In the genomic region with DNA sequence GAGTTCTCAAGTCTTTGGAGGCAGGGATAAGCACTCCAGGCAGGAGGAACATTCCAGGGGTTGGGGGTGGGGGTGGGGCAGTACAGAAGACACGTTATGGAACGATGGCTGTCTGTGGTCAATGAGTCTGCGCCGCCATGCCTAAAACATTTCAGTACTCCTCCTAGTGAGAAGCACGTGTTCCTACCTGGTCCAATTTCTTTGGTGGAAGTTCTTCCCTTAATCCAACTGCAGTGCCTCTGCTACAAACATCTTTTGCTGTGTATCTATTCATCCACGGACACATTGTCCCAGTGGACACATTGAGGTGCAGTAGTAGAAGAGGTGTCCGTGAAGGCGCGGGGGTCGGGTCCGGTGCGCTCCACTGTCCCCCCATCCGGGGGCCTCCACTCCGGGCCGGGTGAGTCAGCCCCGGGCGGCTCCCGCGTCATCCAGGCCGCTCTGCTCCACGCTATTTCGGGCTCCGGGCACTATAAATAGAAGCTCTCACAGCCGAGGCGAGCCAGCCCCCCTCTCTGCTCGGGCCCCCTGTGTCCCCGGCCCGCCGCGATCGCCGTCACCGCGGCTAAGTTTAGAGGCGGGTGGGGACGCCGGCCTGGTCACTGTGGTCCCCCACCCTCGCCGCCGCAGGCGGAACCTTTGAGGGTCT, we compare ENCODE assay signal across 8 mouse cellular contexts. TPM values are rescaled to one million over a fixed set of nuclear protein-coding genes. Genes with fewer than 3 reads are reported as not detected.
DNase-seq lines count a peak whose midpoint lies in the region; ATAC-seq and TF ChIP-seq lines count a peak whose summit lies in the region.

No protein-coding gene starts in this region.

- peaks cover 12% of the 10 kb centered on the region; the same call in 1 of the 2 replicates for H3K4me1 ChIP-seq in lung, postnatal 0 days (ENCODE audit: insufficient read depth, low read depth, low read length)
- H3K4me1 ChIP-seq in embryonic facial prominence, embryonic 11.5 days (ENCODE audit: control insufficient read depth, insufficient read depth, low read length): no peaks in the 10 kb centered on the region; the same call in 1 of the 2 replicates
- H3K4me1 ChIP-seq in heart, embryonic 13.5 days: peaks cover 74% of the 10 kb centered on the region
- H3K4me1 ChIP-seq in limb, embryonic 11.5 days (ENCODE audit: control insufficient read depth, insufficient read depth, low read length): peaks cover 15% of the 10 kb centered on the region

- peak; percentile 62 for DNase-seq in lung, postnatal 0 days (ENCODE audit: low spot score)
- DNase-seq in lung, adult 18-20 months: no peak
- no peak for DNase-seq in embryonic facial prominence, embryonic 11.5 days (ENCODE audit: low spot score)
- peak; percentile 38 for DNase-seq in limb, embryonic 11.5 days (ENCODE audit: low spot score)
- DNase-seq in retina, adult 2 months (ENCODE audit: low read depth, low spot score): peak; percentile 47
- no peak for DNase-seq in urinary bladder, postnatal 10 days (ENCODE audit: low spot score)
- no peak for DNase-seq in layer of hippocampus, postnatal 14 days (ENCODE audit: low spot score in 2 of 2)

- no peaks in the 10 kb centered on the region for H3K36me3 ChIP-seq in lung, postnatal 0 days (ENCODE audit: insufficient read depth, low read length)
- no peaks in the 10 kb centered on the region for H3K36me3 ChIP-seq in embryonic facial prominence, embryonic 11.5 days (replicated peaks; ENCODE audit: control insufficient read depth, insufficient read depth, low read depth, low read length)
- H3K36me3 ChIP-seq in heart, embryonic 13.5 days: peaks cover 3% of the 10 kb centered on the region; the same call in 1 of the 2 replicates
- no peaks in the 10 kb centered on the region for H3K36me3 ChIP-seq in limb, embryonic 11.5 days (ENCODE audit: control insufficient read depth, insufficient read depth, low read length)

- H3K27me3 ChIP-seq in lung, postnatal 0 days (replicated peaks; ENCODE audit: insufficient read depth, low read length): 0 out of 2 replicates have a peak, but pooled peaks cover 4% of the 10 kb centered on the region
- peaks cover 2% of the 10 kb centered on the region; the same call in 1 of the 2 replicates for H3K27me3 ChIP-seq in embryonic facial prominence, embryonic 11.5 days (ENCODE audit: control insufficient read depth, insufficient read depth, low read length)
- peaks cover 5% of the 10 kb centered on the region; the same call in 1 of the 2 replicates for H3K27me3 ChIP-seq in heart, embryonic 13.5 days (replicated peaks)
- peaks cover 13% of the 10 kb centered on the region for H3K27me3 ChIP-seq in limb, embryonic 11.5 days (ENCODE audit: control insufficient read depth, insufficient read depth, low read length)

- H3K27ac ChIP-seq in lung, postnatal 0 days (ENCODE audit: low read length): no peak overlapping the region
- H3K27ac ChIP-seq in embryonic facial prominence, embryonic 11.5 days (replicated peaks; ENCODE audit: low read depth, low read length): no peak overlapping the region
- H3K27ac ChIP-seq in heart, embryonic 13.5 days (replicated peaks): peak overlapping the region; percentile 98
- no peak overlapping the region for H3K27ac ChIP-seq in limb, embryonic 11.5 days (replicated peaks; ENCODE audit: low read depth, low read length)

- H3K4me2 ChIP-seq in lung, postnatal 0 days (replicated peaks; ENCODE audit: low read depth, low read length): peak overlapping the region; percentile 54
- peak overlapping the region; percentile 93 for H3K4me2 ChIP-seq in embryonic facial prominence, embryonic 11.5 days (ENCODE audit: low read depth, low read length)
- peak overlapping the region; percentile 86 for H3K4me2 ChIP-seq in heart, embryonic 13.5 days
- peak overlapping the region; percentile 90 for H3K4me2 ChIP-seq in limb, embryonic 11.5 days (ENCODE audit: low read depth, severe bottlenecking)

- TF ChIP-seq CTCF in lung, postnatal 0 days (IDR thresholded peaks at IDR 0.05): no peak

- peak overlapping the region; percentile 27 for H3K4me3 ChIP-seq in lung, postnatal 0 days (ENCODE audit: low read depth, low read length)
- peak overlapping the region; percentile 47 for H3K4me3 ChIP-seq in embryonic facial prominence, embryonic 11.5 days (ENCODE audit: low read depth, low read length)
- H3K4me3 ChIP-seq in heart, embryonic 13.5 days: peak overlapping the region; percentile 58
- peak overlapping the region; percentile 45 for H3K4me3 ChIP-seq in limb, embryonic 11.5 days (ENCODE audit: low read depth, low read length)

- WGBS in lung, postnatal 0 days: under 1% methylated on average over 39 of the region's 41 CpGs
- WGBS in embryonic facial prominence, embryonic 11.5 days: under 1% methylated on average over 41 of the region's 41 CpGs
- under 1% methylated on average over 41 of the region's 41 CpGs for WGBS in heart, embryonic 13.5 days
- 1% methylated on average over 40 of the region's 41 CpGs for WGBS in limb, embryonic 11.5 days

- H3K9me3 ChIP-seq in lung, postnatal 0 days (ENCODE audit: low read length): no peaks in the 10 kb centered on the region
- H3K9me3 ChIP-seq in embryonic facial prominence, embryonic 11.5 days (replicated peaks; ENCODE audit: control insufficient read depth, low read length): no peaks in the 10 kb centered on the region
- no peaks in the 10 kb centered on the region for H3K9me3 ChIP-seq in heart, embryonic 13.5 days
- H3K9me3 ChIP-seq in limb, embryonic 11.5 days (ENCODE audit: control insufficient read depth, low read length): no peaks in the 10 kb centered on the region

- peak; percentile 14; the same call in 1 of the 2 replicates for ATAC-seq in lung, postnatal 0 days
- no peak for ATAC-seq in embryonic facial prominence, embryonic 11.5 days (replicated peaks; ENCODE audit: insufficient number of reproducible peaks, low FRiP score, low TSS enrichment, low read depth)
- ATAC-seq in heart, embryonic 13.5 days (ENCODE audit: extremely low read depth, insufficient number of reproducible peaks, low FRiP score, low TSS enrichment): peak; percentile 31
- no peak for ATAC-seq in limb, embryonic 11.5 days (ENCODE audit: insufficient number of reproducible peaks, low FRiP score, low TSS enrichment, low read depth)

- TF ChIP-seq EP300 in lung, postnatal 0 days (IDR thresholded peaks at IDR 0.05): no peak

- no peak overlapping the region for H3K9ac ChIP-seq in lung, postnatal 0 days (replicated peaks; ENCODE audit: low read depth)
- peak overlapping the region; percentile 61 for H3K9ac ChIP-seq in embryonic facial prominence, embryonic 11.5 days (replicated peaks; ENCODE audit: low read length)
- H3K9ac ChIP-seq in heart, embryonic 13.5 days: peak overlapping the region; percentile 79
- peak overlapping the region; percentile 17 for H3K9ac ChIP-seq in limb, embryonic 11.5 days (ENCODE audit: low read length)

RNA-seq across cellular contexts. Expression of gene Ercc1, which starts 2.7 kb away (rescaled TPM):
- polyA plus RNA-seq in lung, postnatal 0 days (2015; fragmentation: Nextera tagmentation; extraction: Ambion mirVana): 51.0 and 57.8 TPM in 2 replicates
- polyA plus RNA-seq in embryonic facial prominence, embryonic 11.5 days (2014; fragmentation: Nextera tagmentation; extraction: Ambion mirVana): 87.1 and 94.5 TPM in 2 replicates
- 62.6 and 62.7 TPM in 2 replicates for polyA plus RNA-seq in heart, embryonic 13.5 days (2015; fragmentation: Nextera tagmentation; extraction: Ambion mirVana)
- polyA plus RNA-seq in limb, embryonic 11.5 days (2014; fragmentation: Nextera tagmentation; extraction: Ambion mirVana): 104 and 114 TPM in 2 replicates
- 10 to 100 TPM; 38.3 to 44.7 TPM for total RNA-seq in layer of hippocampus, postnatal 14 days (2021)

RNA-seq across cellular contexts. Expression of gene Cd3eap, which starts 17.4 kb away (rescaled TPM):
- polyA plus RNA-seq in lung, postnatal 0 days (2015; fragmentation: Nextera tagmentation; extraction: Ambion mirVana): 6.5 and 7.6 TPM in 2 replicates
- 20.1 and 21.5 TPM in 2 replicates for polyA plus RNA-seq in embryonic facial prominence, embryonic 11.5 days (2014; fragmentation: Nextera tagmentation; extraction: Ambion mirVana)
- 17.4 and 19.8 TPM in 2 replicates for polyA plus RNA-seq in heart, embryonic 13.5 days (2015; fragmentation: Nextera tagmentation; extraction: Ambion mirVana)
- polyA plus RNA-seq in limb, embryonic 11.5 days (2014; fragmentation: Nextera tagmentation; extraction: Ambion mirVana): 21.1 and 24.8 TPM in 2 replicates
- 10 to 100 TPM; 19.6 to 19.8 TPM for total RNA-seq in layer of hippocampus, postnatal 14 days (2021)

RNA-seq across cellular contexts. Expression of gene Ppp1r13l, which starts 17.7 kb away (rescaled TPM):
- 4.1 and 4.2 TPM in 2 replicates for polyA plus RNA-seq in lung, postnatal 0 days (2015; fragmentation: Nextera tagmentation; extraction: Ambion mirVana)
- 4.7 and 5.2 TPM in 2 replicates for polyA plus RNA-seq in embryonic facial prominence, embryonic 11.5 days (2014; fragmentation: Nextera tagmentation; extraction: Ambion mirVana)
- polyA plus RNA-seq in heart, embryonic 13.5 days (2015; fragmentation: Nextera tagmentation; extraction: Ambion mirVana): 12.8 and 13.0 TPM in 2 replicates
- polyA plus RNA-seq in limb, embryonic 11.5 days (2014; fragmentation: Nextera tagmentation; extraction: Ambion mirVana): 6.6 and 8.7 TPM in 2 replicates
- 1 to 10 TPM; 4.5 to 6.7 TPM for total RNA-seq in layer of hippocampus, postnatal 14 days (2021)

RNA-seq across cellular contexts. Expression of gene Fosb, which starts 32.0 kb away (rescaled TPM):
- polyA plus RNA-seq in lung, postnatal 0 days (2015; fragmentation: Nextera tagmentation; extraction: Ambion mirVana): 0.17 and 0.44 TPM in 2 replicates
- not detected in 2 replicates for polyA plus RNA-seq in embryonic facial prominence, embryonic 11.5 days (2014; fragmentation: Nextera tagmentation; extraction: Ambion mirVana)
- polyA plus RNA-seq in heart, embryonic 13.5 days (2015; fragmentation: Nextera tagmentation; extraction: Ambion mirVana): 0.14 and 0.16 TPM in 2 replicates
- polyA plus RNA-seq in limb, embryonic 11.5 days (2014; fragmentation: Nextera tagmentation; extraction: Ambion mirVana): 0.06 TPM in 1 of 2 replicates, not detected in the other
- total RNA-seq in layer of hippocampus, postnatal 14 days (2021): 1 to 10 TPM; 6.1 to 6.5 TPM

RNA-seq across cellular contexts. Expression of gene Ercc2, which starts 39.9 kb away (rescaled TPM):
- polyA plus RNA-seq in lung, postnatal 0 days (2015; fragmentation: Nextera tagmentation; extraction: Ambion mirVana): 8.9 and 9.4 TPM in 2 replicates
- 7.1 and 8.2 TPM in 2 replicates for polyA plus RNA-seq in embryonic facial prominence, embryonic 11.5 days (2014; fragmentation: Nextera tagmentation; extraction: Ambion mirVana)
- polyA plus RNA-seq in heart, embryonic 13.5 days (2015; fragmentation: Nextera tagmentation; extraction: Ambion mirVana): 11.8 and 12.2 TPM in 2 replicates
- polyA plus RNA-seq in limb, embryonic 11.5 days (2014; fragmentation: Nextera tagmentation; extraction: Ambion mirVana): 11.8 and 13.5 TPM in 2 replicates
- 10 to 100 TPM; 28.2 to 34.7 TPM for total RNA-seq in layer of hippocampus, postnatal 14 days (2021)

Comparison
In these comparisons a context has a peak if more than half of its experiments do, and no peak if none do; other contexts are left out.
1. DNase-seq: peak in lung, postnatal 0 days (single experiment), limb, embryonic 11.5 days (single experiment) and retina, adult 2 months (single experiment); none in lung, adult 18-20 months (0 of 2), embryonic facial prominence, embryonic 11.5 days (single experiment), urinary bladder, postnatal 10 days (single experiment) and layer of hippocampus, postnatal 14 days (0 of 2).
2. ATAC-seq: peak in lung, postnatal 0 days (single experiment) and heart, embryonic 13.5 days (single experiment); none in embryonic facial prominence, embryonic 11.5 days (single experiment) and limb, embryonic 11.5 days (single experiment).
3. Peak in every context shown above with its lines, with median percentiles within 50 percentile points of each other: H3K4me2 ChIP-seq and H3K4me3 ChIP-seq.